Mouse (Mus musculus) G1E-ER4 (cell line): Measurements from ENCODE around the gene Polr2l. TPM values are rescaled to one million over a fixed set of nuclear protein-coding genes. Genes with fewer than 3 reads are reported as not detected.

Experiments used
- GATA1 ChIP-seq: IDR thresholded peaks from one replicate; pipeline ENCODE4 v1.8.0; 2012; ENCODE audit warnings: low read length, inconsistent platforms
- polyA plus RNA-seq: library from polyadenylated mRNA; stranded (reverse); fragments of >175 nt; gene quantifications from 2 replicates; pipeline ENCODE4 v1.2.3, GENCODE M21; 2012

The Polr2l gene
- polyA plus RNA-seq, 1 experiment: 114 TPM

DNA sequence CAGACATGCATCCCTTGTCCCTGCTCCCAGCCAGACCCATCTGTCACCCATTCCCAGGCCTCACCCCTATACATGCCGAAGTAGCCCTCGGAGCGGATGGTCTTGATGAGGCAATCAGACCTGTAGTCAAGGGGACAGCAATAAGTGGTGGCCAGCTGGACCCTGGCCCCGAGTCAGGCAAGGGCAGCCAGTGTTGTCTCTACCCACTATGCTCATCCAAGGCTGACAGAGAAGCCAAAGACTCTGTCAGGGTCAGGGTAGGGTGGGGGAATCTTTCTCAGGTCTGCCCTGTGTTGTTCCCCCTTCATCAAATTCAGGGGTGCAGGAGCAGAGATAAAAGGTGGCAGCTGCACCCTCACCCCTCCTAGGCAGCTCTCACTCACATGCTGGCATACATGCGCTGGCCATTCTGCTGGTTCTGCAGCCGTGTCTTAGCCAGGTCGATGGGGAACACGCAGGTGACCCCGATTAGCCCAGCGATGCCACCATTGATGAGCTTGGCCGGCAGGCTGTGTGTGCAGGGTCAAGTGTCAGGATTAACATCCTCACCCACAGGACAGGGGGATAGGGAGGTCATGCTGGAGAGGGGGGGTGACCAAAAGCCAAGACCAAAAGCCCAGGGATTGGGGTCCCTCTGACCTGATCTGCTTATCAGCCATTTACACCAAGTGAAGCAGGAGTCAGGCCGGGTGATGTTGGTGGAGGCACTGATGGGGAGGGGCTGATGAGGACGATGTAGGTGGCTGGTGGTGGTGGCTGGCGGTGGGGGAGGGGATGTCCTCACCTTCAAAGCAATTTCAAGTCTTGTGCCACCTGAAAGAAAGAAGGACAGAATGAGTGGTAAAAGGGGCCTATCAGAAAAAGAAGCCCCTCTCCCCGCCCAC, 41.2 kb downstream of the Polr2l start:
- no peak for TF ChIP-seq GATA1

DNA sequence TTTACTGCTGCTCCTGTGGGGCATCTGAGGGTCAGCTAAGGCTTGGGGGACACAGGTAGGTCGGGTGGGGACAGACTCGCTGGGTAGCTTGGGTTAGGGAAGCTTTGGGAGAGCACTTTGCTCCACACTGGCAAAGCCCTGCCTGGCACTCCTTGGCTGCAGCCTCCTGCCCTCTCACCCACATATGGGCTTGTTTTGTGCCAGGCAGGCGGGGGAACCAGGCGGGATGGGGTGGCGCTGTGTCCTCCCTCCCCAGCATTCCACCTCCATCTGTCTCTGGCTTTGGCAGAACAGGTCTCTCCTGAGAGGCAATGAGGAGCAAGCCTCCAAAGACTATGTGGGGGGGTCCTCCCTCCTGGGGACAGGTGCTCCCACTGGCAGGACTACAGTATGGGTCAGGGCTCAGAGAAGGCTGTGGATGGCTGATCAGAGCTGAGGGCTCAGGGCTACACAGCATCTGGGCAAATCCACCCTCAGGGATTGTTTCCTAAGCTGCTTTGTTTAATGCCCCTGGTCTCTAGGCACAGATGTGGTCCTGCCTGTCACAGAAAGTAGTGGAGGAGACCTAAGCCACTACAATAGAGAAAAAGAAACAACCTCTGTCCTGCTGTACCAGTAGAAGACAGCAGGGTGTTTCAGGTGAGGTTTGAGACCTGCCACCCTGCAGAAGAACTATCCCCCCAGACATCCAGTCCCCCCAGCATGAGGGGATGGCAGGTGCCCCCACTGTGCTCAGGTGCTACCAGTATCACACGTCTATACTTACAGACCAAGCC, 42.0 kb downstream of the Polr2l start:
- TF ChIP-seq GATA1: no peak

DNA sequence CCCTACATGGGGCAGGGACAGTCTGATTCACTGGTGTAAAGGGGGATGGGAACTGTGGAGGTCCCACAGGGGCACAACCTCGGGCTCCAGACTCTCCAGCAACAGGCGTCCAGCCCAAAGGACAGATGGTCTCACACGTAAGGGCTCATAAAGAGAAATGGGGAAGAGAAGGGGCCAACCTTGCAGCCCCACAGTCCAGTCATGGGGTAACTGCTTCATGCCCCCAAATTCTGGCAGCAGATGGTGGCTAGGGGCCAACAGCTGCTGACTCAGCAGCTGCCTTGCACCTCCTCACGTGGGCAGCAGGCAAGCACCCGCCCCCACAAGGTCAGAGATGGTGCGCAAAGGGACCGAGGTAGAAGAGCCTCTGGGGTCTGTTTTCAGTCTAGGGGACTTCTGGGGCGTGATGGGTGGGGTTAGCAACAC, 42.7 kb downstream of the Polr2l start:
- no peak for TF ChIP-seq GATA1

DNA sequence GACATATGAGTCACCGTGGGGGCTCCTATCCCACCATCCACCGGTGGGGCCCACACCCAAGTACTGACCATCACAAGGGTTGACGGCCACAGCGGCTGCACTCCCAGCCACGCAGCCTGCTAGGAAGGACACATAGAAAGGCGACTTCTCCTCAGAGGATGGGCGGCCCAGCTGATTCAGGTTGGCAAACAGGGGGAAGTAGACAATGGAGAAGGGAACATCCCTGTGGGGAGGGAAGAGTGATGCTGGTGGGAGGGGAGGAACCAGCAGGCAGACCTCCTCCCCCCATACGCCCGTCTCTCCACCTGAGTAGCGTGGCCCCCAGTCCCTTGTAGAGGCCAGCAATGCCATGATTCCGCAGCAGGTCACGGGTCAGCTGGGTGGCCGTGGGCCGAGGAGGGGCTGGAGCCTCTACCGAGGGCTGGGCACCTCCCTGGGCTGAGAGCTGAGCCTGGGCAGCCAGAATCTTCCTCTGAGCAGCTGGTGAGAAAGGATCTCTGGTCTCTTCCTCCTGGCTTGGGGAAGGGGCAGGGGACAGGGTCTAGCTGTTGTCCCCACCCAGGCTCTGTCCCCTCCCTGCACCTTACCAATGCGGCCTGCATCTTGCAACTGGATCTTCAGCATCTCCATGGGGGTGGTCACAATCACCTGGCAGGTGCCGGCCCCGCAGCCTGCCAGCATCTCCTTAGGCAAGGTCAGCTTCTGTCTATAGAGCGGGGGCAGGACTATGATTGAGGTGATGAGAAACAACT, 43.3 kb downstream of the Polr2l start:
- TF ChIP-seq GATA1: no peak

DNA sequence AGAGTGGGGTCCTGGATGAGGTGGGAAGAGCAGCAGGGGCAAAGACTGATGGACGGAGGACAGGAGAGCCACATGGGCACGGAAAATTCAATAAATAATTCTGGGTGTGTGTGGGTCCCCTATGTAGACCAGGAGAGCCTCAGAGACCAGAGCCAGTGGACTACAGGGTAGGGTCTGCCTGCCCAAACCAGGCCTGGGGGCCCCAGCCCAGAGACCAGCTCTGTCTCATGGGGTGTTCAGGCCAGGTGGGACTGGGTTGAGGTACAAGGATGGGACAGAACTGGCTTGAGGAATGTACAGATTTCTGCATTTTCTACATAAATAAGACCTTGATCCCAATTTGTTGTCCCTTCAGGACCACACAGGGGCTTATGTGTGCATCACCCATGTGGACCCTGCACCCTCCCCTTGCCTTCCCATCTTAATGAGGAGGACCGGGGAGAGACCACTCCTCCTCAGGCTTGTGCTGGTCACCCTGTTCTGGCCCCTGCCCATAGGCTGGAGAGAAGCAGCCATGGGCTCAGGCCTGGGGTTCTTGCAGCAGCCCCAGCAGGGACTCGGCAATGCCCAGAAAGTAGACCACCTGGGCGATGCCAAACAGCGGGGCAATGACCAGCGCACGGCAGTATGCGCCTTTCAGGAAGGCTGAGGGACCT, 44.2 kb downstream of the Polr2l start:
- no peak for TF ChIP-seq GATA1

DNA sequence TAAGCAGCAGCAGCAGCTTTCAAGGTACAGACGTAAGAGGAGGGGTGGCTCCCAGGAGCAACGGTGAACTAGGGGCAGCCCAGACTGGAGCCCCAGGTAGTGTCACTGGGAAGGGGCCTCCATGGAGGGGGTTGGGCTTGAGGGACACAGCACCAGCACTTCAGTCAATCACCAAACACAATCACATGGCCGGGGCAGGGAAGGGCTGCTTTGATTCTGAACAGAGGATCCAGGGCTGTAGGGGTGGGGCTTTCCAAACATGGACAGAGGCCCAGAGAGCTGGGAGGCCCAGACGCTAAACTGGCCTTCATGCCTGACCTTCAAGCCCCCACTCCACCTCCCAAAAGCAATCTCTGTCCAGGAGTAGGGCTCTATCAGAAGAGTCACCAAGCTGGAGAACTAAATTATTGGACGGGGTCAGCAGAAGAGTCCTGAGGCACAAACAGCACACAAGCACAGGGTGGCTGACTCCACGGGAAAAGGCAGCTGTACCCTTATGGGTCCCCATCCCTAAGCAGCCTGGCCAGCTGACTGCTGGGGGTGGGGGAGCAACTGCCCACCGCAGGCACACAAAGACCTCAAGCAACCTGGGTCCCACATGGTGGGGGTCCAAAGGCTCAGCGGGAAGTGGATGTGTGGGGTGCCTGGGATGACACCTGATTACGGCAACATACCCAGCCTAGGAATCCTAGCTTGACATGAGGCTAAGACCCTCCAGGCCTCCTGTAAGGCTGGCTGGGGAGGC, 44.9 kb downstream of the Polr2l start:
- no peak for TF ChIP-seq GATA1

DNA sequence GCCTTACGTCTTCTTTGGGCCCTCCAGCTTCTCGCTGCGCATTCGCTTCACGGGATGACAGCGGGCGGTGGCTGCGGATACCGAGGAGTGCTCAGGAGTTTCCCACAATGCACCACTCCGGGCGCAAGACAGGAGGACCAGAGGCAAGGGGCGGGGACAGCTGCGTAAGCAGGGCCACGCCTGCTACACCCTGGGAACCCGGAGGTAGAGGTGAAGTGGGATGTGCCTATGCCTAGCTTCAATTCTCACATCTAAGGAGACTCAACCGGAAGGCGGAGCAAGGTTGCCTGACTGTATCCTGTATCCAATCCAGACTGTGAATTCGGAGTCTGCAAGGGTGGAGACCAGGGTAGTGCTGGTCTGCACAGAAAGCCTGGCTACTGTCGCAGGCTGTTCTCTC, 45.6 kb downstream of the Polr2l start, which contains the start of gene Cend1:
Cend1 (minus strand) TSS at position 182 of the 400 bp plus-strand sequence.
- TF ChIP-seq GATA1: no peak

DNA sequence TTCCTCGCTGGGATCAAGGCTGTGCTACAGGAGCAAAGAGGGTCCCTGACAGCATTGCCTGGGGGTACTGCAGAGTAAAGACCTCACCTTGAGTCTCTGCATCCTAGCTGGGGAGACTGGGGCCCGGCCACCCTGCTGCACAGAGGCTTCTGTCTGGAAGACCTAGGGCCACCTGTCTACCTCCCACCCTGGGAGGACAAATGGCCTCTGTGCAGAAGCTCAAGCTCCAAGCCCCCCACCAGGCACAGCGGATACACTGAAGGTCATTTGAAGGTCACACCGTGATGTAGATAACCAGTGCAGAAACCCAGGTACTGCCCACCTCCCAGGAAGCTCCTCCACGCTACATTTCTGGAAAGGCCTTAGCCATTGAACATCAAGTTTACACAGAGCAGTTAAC, 46.2 kb downstream of the Polr2l start:
- TF ChIP-seq GATA1: no peak

DNA sequence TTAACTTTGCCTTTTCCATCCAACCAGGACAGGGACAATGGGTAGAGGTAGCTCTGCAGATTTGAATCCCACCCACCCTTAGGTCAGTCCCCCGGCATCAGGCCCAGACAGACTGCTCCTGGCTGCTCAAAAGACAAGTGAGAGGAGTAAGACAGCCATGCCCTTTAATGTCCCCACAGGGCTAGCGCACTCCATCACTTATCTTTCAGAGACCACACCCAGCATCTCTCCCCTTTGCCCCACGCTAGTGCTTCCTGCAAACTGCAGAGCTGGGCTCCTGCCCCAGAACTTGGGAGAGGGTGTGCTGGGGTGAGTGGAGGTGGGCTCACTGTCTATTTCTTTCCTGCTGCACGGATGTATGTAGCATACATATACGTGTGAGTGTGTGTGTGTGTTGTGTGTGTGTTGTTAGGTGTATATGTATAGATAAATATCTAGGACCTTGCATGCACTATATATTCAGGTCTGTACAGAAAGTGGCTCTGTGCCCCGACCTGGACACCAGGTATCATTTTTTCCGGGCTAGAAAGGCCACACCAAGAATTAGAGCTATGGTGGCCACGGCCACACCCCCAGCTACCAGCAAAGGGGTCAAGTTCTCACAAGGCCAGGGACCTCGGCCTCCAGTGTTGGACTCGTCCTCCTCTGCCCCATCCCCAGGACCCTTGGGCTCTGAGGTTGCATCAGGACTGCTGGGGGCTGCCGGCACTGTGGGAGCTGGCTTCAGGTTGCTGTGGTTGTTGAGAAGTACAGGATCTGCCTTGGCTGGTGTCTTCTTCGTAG, 47.8 kb downstream of the Polr2l start:
- no peak for TF ChIP-seq GATA1

DNA sequence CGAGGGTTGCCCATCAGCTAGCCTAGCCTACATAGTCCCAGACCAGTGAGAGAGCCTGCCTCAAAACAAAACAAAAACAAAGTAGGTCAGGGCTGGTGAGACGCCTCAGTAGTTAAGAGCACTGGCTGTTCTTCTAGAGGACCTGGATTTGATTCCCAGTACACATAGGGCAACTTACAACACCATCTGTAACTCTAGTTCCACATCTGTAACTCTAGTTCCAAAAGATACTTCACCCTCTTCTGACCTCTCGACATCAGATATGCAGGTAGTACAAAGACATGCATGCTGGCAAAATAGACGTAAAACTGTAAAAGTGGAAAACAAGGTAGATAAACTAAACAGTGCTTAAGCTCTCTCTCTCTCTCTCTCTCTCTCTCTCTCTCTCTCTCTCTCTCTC, 51.1 kb downstream of the Polr2l start:
- no peak for TF ChIP-seq GATA1

Other genes starting within 250 kb of the Polr2l start
- gene Phrf1, start 246.3 kb downstream of the Polr2l start, polyA plus RNA-seq: 132 and 133 TPM in 2 replicates
- gene Irf7, start 208.7 kb downstream of the Polr2l start, polyA plus RNA-seq: 24.4 and 30.7 TPM in 2 replicates
- gene Cdhr5, start 198.3 kb downstream of the Polr2l start, polyA plus RNA-seq: not detected in 2 replicates
- gene Sct, start 196.0 kb downstream of the Polr2l start, polyA plus RNA-seq: not detected in 2 replicates
- 0.03 TPM in 1 of 2 replicates, not detected in the other for gene Drd4, start 183.1 kb downstream of the Polr2l start, polyA plus RNA-seq
- 72.4 and 106 TPM in 2 replicates for gene Deaf1, start 147.4 kb downstream of the Polr2l start, polyA plus RNA-seq
- 8.7 and 9.3 TPM in 2 replicates for gene Tmem80, start 147.4 kb downstream of the Polr2l start, polyA plus RNA-seq
- not detected in 2 replicates for gene Eps8l2, start 136.3 kb downstream of the Polr2l start, polyA plus RNA-seq
- 96.8 and 412 TPM in 2 replicates for gene Taldo1, start 82.9 kb downstream of the Polr2l start, polyA plus RNA-seq
- 16.2 and 16.7 TPM in 2 replicates for gene Gatd1, start 61.0 kb downstream of the Polr2l start, polyA plus RNA-seq
- gene Cend1, start 45.6 kb downstream of the Polr2l start, polyA plus RNA-seq: not detected in 2 replicates
- 66.0 and 68.6 TPM in 2 replicates for gene Slc25a22, start 37.2 kb downstream of the Polr2l start, polyA plus RNA-seq
- 39.0 and 55.7 TPM in 2 replicates for gene Pidd1, start 31.1 kb downstream of the Polr2l start, polyA plus RNA-seq
- 3,328 and 6,963 TPM in 2 replicates for gene Rplp2, start 27.8 kb downstream of the Polr2l start, polyA plus RNA-seq
- 61.7 and 77.3 TPM in 2 replicates for gene Pnpla2, start 19.9 kb downstream of the Polr2l start, polyA plus RNA-seq
- gene Cracr2b, start 14.0 kb downstream of the Polr2l start, polyA plus RNA-seq: 0.09 TPM in 1 of 2 replicates, not detected in the other
- 15.2 and 30.8 TPM in 2 replicates for gene Cd151, start 7.7 kb downstream of the Polr2l start, polyA plus RNA-seq
- 26.6 and 26.7 TPM in 2 replicates for gene Tspan4, start 108 bp upstream of the Polr2l start, polyA plus RNA-seq
- 14.6 and 17.4 TPM in 2 replicates for gene Chid1, start 64.7 kb upstream of the Polr2l start, polyA plus RNA-seq
- not detected in 2 replicates for gene Ap2a2, start 87.0 kb upstream of the Polr2l start, polyA plus RNA-seq
- 0.84 and 1.0 TPM in 2 replicates for gene Muc6, start 180.2 kb upstream of the Polr2l start, polyA plus RNA-seq
- not detected in 2 replicates for gene Muc2, start 215.2 kb upstream of the Polr2l start, polyA plus RNA-seq